Mouse (Mus musculus) heart, postnatal 36 days (tissue): ENCODE data around the gene Slc24a1. TPM values are rescaled to one million over a fixed set of nuclear protein-coding genes. Genes with fewer than 3 reads are reported as not detected.

Source experiments
- microRNA-seq, 2 experiments: library from miRNA; unstranded; fragments of <30 nt; microRNA quantifications; one replicate each; pipeline ENCODE4 v1.2.0; 2021; ENCODE audit warnings: borderline number of aligned reads in 2 of 2
- total RNA-seq, 2 experiments: library from RNA; stranded (reverse); gene quantifications; 2 replicates each; pipeline ENCODE4 v1.2.3; 2021

The Slc24a1 gene
- total RNA-seq, 2 experiments from 2014 or later, result 0.14 to 0.22 TPM

Small RNA genes lying within 50 kb of the gene (microRNA-seq; reads per million reads assigned to microRNA genes)
- 0 reads per million in 2 experiments for gene Gm25640

Other genes with a start within 250 kb of the Slc24a1 start
- gene Rab11a, start 213.8 kb downstream of the Slc24a1 start, total RNA-seq, result 100 to 1,000 TPM; 181 to 194 TPM
- 1 to 10 TPM; 7.7 to 8.4 TPM for gene Dennd4a, start 140.3 kb downstream of the Slc24a1 start, total RNA-seq
- 10 to 100 TPM; 15.9 to 16.0 TPM for gene Ints14, start 9.3 kb upstream of the Slc24a1 start, total RNA-seq
- 10 to 100 TPM; 17.3 to 18.6 TPM for gene Hacd3, start 70.1 kb upstream of the Slc24a1 start, total RNA-seq
- gene Dpp8, start 80.8 kb upstream of the Slc24a1 start, total RNA-seq, result 10 to 100 TPM; 58.1 to 64.9 TPM
- gene Igdcc4, start 149.9 kb upstream of the Slc24a1 start, total RNA-seq, result 10 to 100 TPM in 1 of 2 experiments, 1 to 10 TPM in 1; 9.8 to 10.7 TPM
- gene Igdcc3, start 189.6 kb upstream of the Slc24a1 start, total RNA-seq, result under 1 TPM in 1 of 2 experiments, not detected in 1; 0.08 TPM
- gene Parp16, start 243.7 kb upstream of the Slc24a1 start, total RNA-seq, result 1 to 10 TPM; 3.8 to 4.1 TPM